Mouse (Mus musculus) heart, postnatal 0 days (tissue): ENCODE data around the gene Col4a6. TPM values are rescaled to one million over a fixed set of nuclear protein-coding genes. Genes with fewer than 3 reads are reported as not detected.

Experiments
- ATAC-seq: fragments of 200-750 bp; cut with Nextera tagmentation; 2 replicates; pipeline ENCODE4 v1.8.0; 2017; ENCODE audit warnings: low read depth, moderate number of reproducible peaks, moderate library complexity; ENCODE audit not compliant: insufficient read depth
- DNase-seq: peaks from one replicate; pipeline ENCODE4 v3.0.0-alpha.2; 2016; ENCODE audit warnings: low spot score
- H3K27ac ChIP-seq: fragments of 300-500 bp; sonication (generic); 2 replicates; pipeline ENCODE4 v1.5.1; 2014; ENCODE audit warnings: low read depth, mild to moderate bottlenecking
- H3K27me3 ChIP-seq: fragments of 300-500 bp; sonication (generic); 2 replicates; pipeline ENCODE4 v1.6.1; 2014; ENCODE audit warnings: low read length, mixed read lengths; ENCODE audit not compliant: control insufficient read depth, insufficient read depth
- H3K36me3 ChIP-seq: fragments of 300-500 bp; sonication (generic); replicated peaks from 2 replicates; pipeline ENCODE4 v1.6.1; 2014; ENCODE audit warnings: low read length, mixed read lengths; ENCODE audit not compliant: control insufficient read depth, insufficient read depth
- H3K4me1 ChIP-seq: fragments of 300-500 bp; sonication (generic); 2 replicates; pipeline ENCODE4 v1.6.1; 2014; ENCODE audit warnings: antibody characterized with exemption; ENCODE audit not compliant: control insufficient read depth, insufficient read depth
- H3K4me2 ChIP-seq: fragments of 300-500 bp; sonication (generic); 2 replicates; pipeline ENCODE4 v1.6.1; 2014; ENCODE audit warnings: low read depth, mild to moderate bottlenecking, low read length, moderate library complexity
- H3K4me3 ChIP-seq: fragments of 300-500 bp; sonication (generic); 2 replicates; pipeline ENCODE4 v1.5.1; 2014; ENCODE audit warnings: low read depth, low read length
- H3K9ac ChIP-seq: fragments of 300-500 bp; sonication (generic); replicated peaks from 2 replicates; pipeline ENCODE4 v1.6.1; 2014; ENCODE audit warnings: low read depth, low read length, mixed read lengths
- H3K9me3 ChIP-seq: fragments of 300-500 bp; sonication (generic); replicated peaks from 2 replicates; pipeline ENCODE4 v1.6.1; 2016; ENCODE audit warnings: low read length; ENCODE audit not compliant: control insufficient read depth
- CTCF ChIP-seq: IDR thresholded peaks from 2 replicates; pipeline ENCODE4 v1.5.1; 2016; ENCODE audit warnings: antibody characterized with exemption, control low read depth, low read depth
- EP300 ChIP-seq: IDR thresholded peaks from 2 replicates; pipeline ENCODE4 v1.6.1; 2016; ENCODE audit warnings: antibody characterized with exemption, low read depth
- WGBS: fragments of 180-500 bp; shearing (Covaris S2); extraction: QIAGEN DNeasy Blood & Tissue Kit; methylation state at CpG from one replicate; pipeline ENCODE4 v1.1.7; 2014; 5-methylcytosine and 5-hydroxymethylcytosine counted together
- polyA plus RNA-seq: library from polyadenylated mRNA; unstranded; fragments of >200 nt; fragmentation: Nextera tagmentation; extraction: Ambion mirVana; gene quantifications from 2 replicates; pipeline ENCODE4 v1.2.1, GENCODE M21; 2015
- total RNA-seq: library from RNA; depleted of rRNA; stranded (reverse); fragments of >200 nt; gene quantifications from 2 replicates; pipeline ENCODE4 v1.2.3, GENCODE M21; 2014; ENCODE audit warnings: low replicate concordance

The Col4a6 gene
- total and polyA plus RNA-seq, 2 experiments from 2014 or later, result 1.9 to 5.6 TPM

DNA sequence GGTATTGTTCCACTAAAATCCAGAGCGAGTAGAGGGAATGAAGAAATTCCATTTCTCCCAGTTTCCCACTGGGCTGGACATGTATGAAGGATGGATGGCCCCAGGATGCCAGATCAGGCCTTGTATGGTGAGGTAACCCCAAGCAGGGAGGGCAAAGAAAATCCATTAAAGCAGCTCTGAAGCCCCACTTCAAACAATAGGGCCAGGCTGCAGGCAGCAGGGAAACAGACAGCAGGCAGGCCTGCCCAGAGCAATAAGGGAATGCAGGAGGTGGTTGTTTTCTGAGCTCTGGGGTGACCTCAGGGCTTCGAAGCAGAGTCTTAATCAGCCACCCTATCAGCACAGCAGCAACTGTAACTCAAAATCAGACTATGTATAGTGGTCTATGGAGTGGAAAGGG, 89.2 kb downstream of the Col4a6 start:
- no peaks in the 10 kb centered on the region for H3K36me3 ChIP-seq
- H3K9me3 ChIP-seq, result no peaks in the 10 kb centered on the region
- no peaks in the 10 kb centered on the region for H3K27me3 ChIP-seq
- no peak overlapping the region for H3K9ac ChIP-seq
- no peak overlapping the region for H3K4me2 ChIP-seq
- no peak overlapping the region for H3K4me3 ChIP-seq
- 42% methylated on average over 2 of the region's 2 CpGs for WGBS
- H3K27ac ChIP-seq, result no peak overlapping the region
- ATAC-seq (no peak), DNase-seq (no peak)
- TF ChIP-seq EP300, result no peak
- no peaks in the 10 kb centered on the region for H3K4me1 ChIP-seq

DNA sequence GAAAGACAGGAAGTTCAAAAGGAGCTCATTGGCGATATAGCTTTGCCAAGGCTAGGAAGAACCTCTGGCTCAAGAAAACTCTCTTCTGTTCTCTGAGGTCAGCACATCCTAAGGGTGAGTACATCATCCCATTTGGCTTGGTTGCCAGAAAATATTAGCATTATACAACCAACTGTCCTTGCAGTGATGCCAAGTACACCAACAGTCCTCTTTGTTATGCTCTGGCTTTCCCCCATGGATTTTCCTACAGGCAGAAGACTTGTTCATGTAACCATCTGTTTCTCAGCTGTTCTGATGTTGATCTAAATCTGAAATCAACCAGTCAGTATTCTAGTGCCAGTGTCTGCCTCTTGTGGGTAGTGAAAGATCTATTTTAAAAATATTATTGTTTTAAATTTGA, 103.6 kb downstream of the Col4a6 start:
- no peak overlapping the region for H3K27ac ChIP-seq
- H3K4me2 ChIP-seq, result no peak overlapping the region
- no peaks in the 10 kb centered on the region for H3K27me3 ChIP-seq
- DNase-seq, result no peak
- ATAC-seq, result no peak
- H3K4me3 ChIP-seq, result no peak overlapping the region
- H3K9me3 ChIP-seq, result no peaks in the 10 kb centered on the region
- H3K36me3 ChIP-seq, result no peaks in the 10 kb centered on the region
- no peak overlapping the region for H3K9ac ChIP-seq
- 72% methylated on average over 1 of the region's 1 CpGs for WGBS
- TF ChIP-seq CTCF (no peak), EP300 (no peak)
- no peaks in the 10 kb centered on the region for H3K4me1 ChIP-seq

DNA sequence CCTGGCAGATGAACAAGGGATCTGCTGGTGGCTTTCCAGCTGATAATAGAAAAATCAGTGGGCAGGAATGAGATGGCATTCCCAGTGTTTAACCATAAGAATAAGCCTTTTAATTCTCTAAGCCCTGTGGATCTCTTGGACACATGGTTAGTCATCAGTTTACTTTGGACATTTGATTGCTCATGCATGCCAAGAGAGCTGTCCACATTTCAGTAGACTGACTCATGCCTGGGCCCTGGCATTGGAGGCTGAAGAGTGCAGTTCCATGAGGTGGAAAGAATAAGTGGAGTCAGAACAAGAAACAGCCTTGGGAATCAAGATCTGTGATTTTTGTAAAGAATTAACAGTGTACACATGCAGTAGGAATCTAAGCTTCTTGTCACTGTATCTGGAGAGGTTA, 110.5 kb downstream of the Col4a6 start:
- no peak for ATAC-seq
- Histone ChIP-seq H3K9me3 (no peaks in the 10 kb centered on the region), H3K4me1 (no peaks in the 10 kb centered on the region), H3K27ac (no peak overlapping the region), H3K4me3 (no peak overlapping the region), H3K27me3 (no peaks in the 10 kb centered on the region), H3K36me3 (no peaks in the 10 kb centered on the region), H3K4me2 (no peak overlapping the region), H3K9ac (no peak overlapping the region)
- DNase-seq, result peak; percentile 25
- TF ChIP-seq EP300, result no peak
- no peak for TF ChIP-seq CTCF

- no peaks in the 10 kb centered on the region for H3K27me3 ChIP-seq
- H3K4me3 ChIP-seq, result no peak overlapping the region
- DNase-seq (no peak), ATAC-seq (no peak)
- no peaks in the 10 kb centered on the region for H3K4me1 ChIP-seq
- H3K27ac ChIP-seq, result no peak overlapping the region
- no peaks in the 10 kb centered on the region for H3K9me3 ChIP-seq
- no peak overlapping the region for H3K4me2 ChIP-seq
- TF ChIP-seq CTCF (no peak), EP300 (no peak)
- H3K36me3 ChIP-seq, result no peaks in the 10 kb centered on the region
- 72% methylated on average over 2 of the region's 2 CpGs for WGBS
- no peak overlapping the region for H3K9ac ChIP-seq
These were observed 132.5 kb downstream of the Col4a6 start for GRCm38 (mm10) chrX:141341417-141341816.

DNA sequence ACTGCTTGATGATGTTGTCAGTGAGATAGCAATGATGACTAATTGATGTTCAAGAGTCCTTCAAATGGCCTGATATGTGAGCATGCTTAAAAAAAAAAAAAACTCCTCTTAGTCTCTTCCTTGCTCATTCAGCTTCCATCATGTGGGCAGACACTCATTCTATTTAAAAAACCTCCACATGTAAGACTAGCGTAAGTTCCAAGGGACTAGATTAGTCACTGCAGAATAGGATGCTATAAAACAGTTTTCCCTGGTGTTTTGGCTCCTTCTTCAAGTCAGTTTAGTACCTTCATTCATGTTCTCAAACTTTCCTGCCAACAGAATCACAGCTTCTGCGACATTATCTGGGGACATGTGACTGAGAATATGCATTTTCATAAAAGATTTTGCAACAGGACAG, 145.8 kb downstream of the Col4a6 start:
- H3K27ac ChIP-seq, result no peak overlapping the region
- DNase-seq (no peak), ATAC-seq (no peak)
- no peaks in the 10 kb centered on the region for H3K36me3 ChIP-seq
- H3K9ac ChIP-seq, result no peak overlapping the region
- no peak overlapping the region for H3K4me2 ChIP-seq
- WGBS, result 84% methylated on average over 2 of the region's 2 CpGs
- no peak overlapping the region for H3K4me3 ChIP-seq
- no peaks in the 10 kb centered on the region for H3K9me3 ChIP-seq
- TF ChIP-seq CTCF, result no peak
- no peak for TF ChIP-seq EP300
- H3K27me3 ChIP-seq, result no peaks in the 10 kb centered on the region
- no peaks in the 10 kb centered on the region for H3K4me1 ChIP-seq

DNA sequence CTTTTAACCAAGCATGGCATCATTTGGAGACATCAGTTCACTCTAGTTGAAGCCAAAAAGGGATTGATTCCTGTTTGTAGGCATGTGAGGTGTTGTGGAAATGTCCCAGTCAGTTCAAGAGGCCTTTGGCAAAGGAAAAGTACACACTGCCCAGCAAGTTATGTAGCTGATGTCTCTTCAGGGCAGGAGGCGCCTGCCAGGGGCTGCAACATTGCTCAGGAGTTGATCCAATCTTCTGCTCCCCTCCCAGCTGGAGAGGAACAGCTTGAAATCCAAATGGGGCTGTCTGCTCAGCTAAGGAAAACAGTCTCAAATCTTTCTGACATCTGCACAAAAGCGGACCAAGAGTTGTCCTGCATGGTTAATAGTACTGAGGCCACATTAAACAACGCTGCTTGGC, 149.7 kb downstream of the Col4a6 start:
- no peak overlapping the region; the same call in 1 of the 2 replicates for H3K27ac ChIP-seq

More for the DNA sequence above, 149.7 kb downstream of the Col4a6 start:
- Histone ChIP-seq H3K9ac (no peak overlapping the region), H3K4me1 (no peaks in the 10 kb centered on the region), H3K9me3 (no peaks in the 10 kb centered on the region), H3K4me2 (no peak overlapping the region), H3K27me3 (no peaks in the 10 kb centered on the region), H3K4me3 (no peak overlapping the region), H3K36me3 (no peaks in the 10 kb centered on the region)
- TF ChIP-seq CTCF (no peak), EP300 (no peak)
- ATAC-seq (no peak; the same call in 1 of the 2 replicates), DNase-seq (peak; percentile 7)
- 35% methylated on average over 3 of the region's 3 CpGs for WGBS
